Mouse (Mus musculus): ENCODE measurements around the gene Slc7a6os. TPM values are rescaled to one million over a fixed set of nuclear protein-coding genes. Genes with fewer than 3 reads are reported as not detected.

Gene Slc7a6os
- polyA plus RNA-seq (2015; fragmentation: Nextera tagmentation; extraction: Ambion mirVana): 25.5 and 26.3 TPM in 2 replicates

DNA sequence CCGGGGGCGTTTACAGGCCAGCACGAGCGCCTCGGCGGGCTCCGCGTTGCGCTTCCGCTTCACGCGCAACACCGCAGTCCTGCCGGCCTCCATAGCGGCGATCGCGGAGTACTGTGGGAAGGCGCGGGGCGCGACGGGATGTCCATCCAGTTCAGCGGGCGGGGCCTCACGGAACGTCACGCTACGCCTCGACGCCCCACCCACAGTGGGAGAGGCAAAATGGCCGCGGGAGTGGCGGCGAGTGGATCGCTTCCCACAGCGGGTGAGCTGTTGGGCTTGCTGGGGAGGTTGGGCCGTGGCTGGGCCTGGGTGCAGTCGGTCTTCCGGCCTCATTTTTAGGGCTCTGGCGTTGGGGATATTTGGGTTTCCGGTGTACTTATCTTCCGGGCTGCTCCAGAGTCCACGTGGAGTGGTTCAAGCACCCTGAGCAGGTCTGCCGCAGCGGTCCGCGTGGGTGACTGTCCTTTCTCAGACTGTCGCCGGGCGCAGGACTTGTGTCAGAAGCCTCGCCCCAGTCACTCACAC lies at the start of gene Slc7a6os, which contains the start of gene Prmt7:
Gene Slc7a6os (minus strand): TSS at position 115 of the 525 bp plus-strand sequence.
Gene Prmt7 (plus strand): TSS at position 116 of the 525 bp plus-strand sequence.
- Histone ChIP-seq H3K9me3 (replicated peaks; ENCODE audit: control insufficient read depth, low read length) (no peaks in the 10 kb centered on the region), H3K4me1 (ENCODE audit: control insufficient read depth, insufficient read depth, low read length) (peaks cover 8% of the 10 kb centered on the region), H3K4me3 (replicated peaks; ENCODE audit: low read length) (peak within 1 kb of the TSS; percentile 96), H3K9ac (ENCODE audit: low read length) (peak within 1 kb of the TSS; percentile 95), H3K4me2 (ENCODE audit: low read depth, low read length) (peak within 1 kb of the TSS; percentile 85), H3K27me3 (ENCODE audit: control insufficient read depth, insufficient read depth, low read length) (no peaks in the 10 kb centered on the region), H3K27ac (ENCODE audit: low read length) (peak within 1 kb of the TSS; percentile 89), H3K36me3 (ENCODE audit: control insufficient read depth, insufficient read depth, low read length) (peaks cover 6% of the 10 kb centered on the region; the same call in 1 of the 2 replicates)
- under 1% methylated on average over 52 of the region's 52 CpGs for WGBS
- ATAC-seq (ENCODE audit: insufficient read depth, low FRiP score): peak; percentile 99

- Histone ChIP-seq H3K27me3 (ENCODE audit: control insufficient read depth, insufficient read depth, low read length) (no peaks in the 10 kb centered on the region), H3K9me3 (replicated peaks; ENCODE audit: control insufficient read depth, low read length) (no peaks in the 10 kb centered on the region), H3K9ac (ENCODE audit: low read length) (no peak overlapping the region), H3K4me3 (replicated peaks; ENCODE audit: low read length) (no peak overlapping the region), H3K36me3 (ENCODE audit: control insufficient read depth, insufficient read depth, low read length) (no peaks in the 10 kb centered on the region; the same call in 1 of the 2 replicates), H3K4me2 (ENCODE audit: low read depth, low read length) (no peak overlapping the region), H3K27ac (ENCODE audit: low read length) (no peak overlapping the region), H3K4me1 (ENCODE audit: control insufficient read depth, insufficient read depth, low read length) (no peaks in the 10 kb centered on the region)
- 89% methylated on average over 10 of the region's 10 CpGs for WGBS
- ATAC-seq (ENCODE audit: insufficient read depth, low FRiP score): no peak
Observed at GRCm38 (mm10) chr8:106259579-106260255, 49.0 kb upstream of the Slc7a6os start.

GRCm38 (mm10) chr8:106258169-106258568 lies 47.4 kb upstream of the Slc7a6os start:
- H3K36me3 ChIP-seq (ENCODE audit: control insufficient read depth, insufficient read depth, low read length): no peaks in the 10 kb centered on the region; the same call in 1 of the 2 replicates
- H3K9ac ChIP-seq (ENCODE audit: low read length): no peak overlapping the region
- no peak overlapping the region for H3K27ac ChIP-seq (ENCODE audit: low read length)
- no peak overlapping the region for H3K4me3 ChIP-seq (replicated peaks; ENCODE audit: low read length)
- H3K27me3 ChIP-seq (ENCODE audit: control insufficient read depth, insufficient read depth, low read length): no peaks in the 10 kb centered on the region
- H3K9me3 ChIP-seq (replicated peaks; ENCODE audit: control insufficient read depth, low read length): no peaks in the 10 kb centered on the region
- 48% methylated on average over 1 of the region's 1 CpGs for WGBS
- no peak overlapping the region for H3K4me2 ChIP-seq (ENCODE audit: low read depth, low read length)
- H3K4me1 ChIP-seq (ENCODE audit: control insufficient read depth, insufficient read depth, low read length): no peaks in the 10 kb centered on the region
- ATAC-seq (ENCODE audit: insufficient read depth, low FRiP score): no peak

GRCm38 (mm10) chr8:106250186-106250585 lies 39.5 kb upstream of the Slc7a6os start:
- Histone ChIP-seq H3K9ac (ENCODE audit: low read length) (no peak overlapping the region), H3K27ac (ENCODE audit: low read length) (no peak overlapping the region), H3K36me3 (ENCODE audit: control insufficient read depth, insufficient read depth, low read length) (0 out of 2 replicates have a peak, but pooled peaks cover 3% of the 10 kb centered on the region), H3K27me3 (ENCODE audit: control insufficient read depth, insufficient read depth, low read length) (no peaks in the 10 kb centered on the region), H3K4me3 (replicated peaks; ENCODE audit: low read length) (no peak overlapping the region), H3K4me2 (ENCODE audit: low read depth, low read length) (no peak overlapping the region), H3K9me3 (replicated peaks; ENCODE audit: control insufficient read depth, low read length) (no peaks in the 10 kb centered on the region), H3K4me1 (ENCODE audit: control insufficient read depth, insufficient read depth, low read length) (no peaks in the 10 kb centered on the region)
- whole genome bisulfite sequencing: 59% methylated on average over 4 of the region's 4 CpGs
- no peak for ATAC-seq (ENCODE audit: insufficient read depth, low FRiP score)

DNA sequence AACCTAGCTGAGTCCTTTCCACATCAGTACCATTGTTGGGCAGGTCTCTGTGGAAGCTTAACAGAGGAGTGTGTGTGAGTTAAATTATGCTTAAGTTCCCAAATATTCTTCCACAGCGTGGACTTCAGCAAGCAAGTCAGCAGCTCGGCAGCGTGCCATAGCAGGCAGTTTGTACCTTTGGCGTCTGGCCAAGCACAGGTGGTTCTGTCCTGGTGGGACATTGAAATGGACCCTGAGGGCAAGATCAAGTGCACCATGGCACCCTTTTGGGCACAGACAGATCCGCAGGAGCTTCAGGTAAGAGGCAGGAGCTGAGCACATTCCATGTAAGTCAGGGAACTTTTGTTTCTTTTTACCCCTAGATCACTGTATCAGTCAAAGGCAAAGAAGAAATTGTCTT lies 26.4 kb upstream of the Slc7a6os start:
- Histone ChIP-seq H3K9ac (ENCODE audit: low read length) (no peak overlapping the region), H3K4me3 (replicated peaks; ENCODE audit: low read length) (no peak overlapping the region), H3K9me3 (replicated peaks; ENCODE audit: control insufficient read depth, low read length) (no peaks in the 10 kb centered on the region), H3K4me1 (ENCODE audit: control insufficient read depth, insufficient read depth, low read length) (no peaks in the 10 kb centered on the region), H3K27ac (ENCODE audit: low read length) (no peak overlapping the region), H3K27me3 (ENCODE audit: control insufficient read depth, insufficient read depth, low read length) (no peaks in the 10 kb centered on the region), H3K36me3 (ENCODE audit: control insufficient read depth, insufficient read depth, low read length) (0 out of 2 replicates have a peak, but pooled peaks cover 5% of the 10 kb centered on the region), H3K4me2 (ENCODE audit: low read depth, low read length) (no peak overlapping the region)
- no peak for ATAC-seq (ENCODE audit: insufficient read depth, low FRiP score)
- 86% methylated on average over 5 of the region's 5 CpGs for WGBS

DNA sequence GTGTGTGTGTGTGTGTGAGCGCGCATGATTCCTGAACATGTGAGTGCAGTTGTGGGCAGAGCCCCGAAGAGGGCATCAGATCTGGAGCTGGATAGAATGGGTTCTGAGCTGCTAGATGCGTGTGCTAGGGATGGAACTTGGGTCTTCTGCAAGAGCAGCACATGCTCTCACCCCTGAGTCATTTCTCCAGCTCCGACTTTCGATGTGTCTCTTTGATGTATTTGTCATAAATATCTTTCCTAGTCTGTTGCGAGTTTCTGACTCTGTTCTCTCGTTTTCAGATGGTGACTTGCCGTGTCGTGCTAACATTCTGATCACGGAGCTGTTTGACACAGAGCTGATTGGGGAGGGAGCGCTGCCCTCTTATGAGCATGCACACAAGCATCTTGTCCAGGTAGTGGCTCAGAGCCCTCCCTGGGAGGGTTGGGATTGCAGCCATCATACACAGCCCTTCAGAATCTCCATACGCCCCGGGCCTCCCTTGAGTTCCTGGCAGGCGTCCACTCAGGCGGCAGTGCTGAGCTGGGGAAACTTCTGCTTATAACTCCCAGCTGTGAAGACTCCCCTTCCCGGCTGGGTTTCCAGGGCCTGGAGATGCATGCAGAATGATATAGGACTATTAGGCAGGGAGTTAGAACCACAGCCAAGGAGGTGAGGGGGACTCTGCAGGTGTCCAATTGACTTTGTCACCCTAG lies 24.0 kb upstream of the Slc7a6os start:
- no peaks in the 10 kb centered on the region for H3K9me3 ChIP-seq (replicated peaks; ENCODE audit: control insufficient read depth, low read length)
- peak; percentile 56; the same call in 1 of the 2 replicates for ATAC-seq (ENCODE audit: insufficient read depth, low FRiP score)
- H3K27me3 ChIP-seq (ENCODE audit: control insufficient read depth, insufficient read depth, low read length): no peaks in the 10 kb centered on the region
- H3K27ac ChIP-seq (ENCODE audit: low read length): no peak overlapping the region
- H3K36me3 ChIP-seq (ENCODE audit: control insufficient read depth, insufficient read depth, low read length): 0 out of 2 replicates have a peak, but pooled peaks cover 5% of the 10 kb centered on the region
- no peaks in the 10 kb centered on the region for H3K4me1 ChIP-seq (ENCODE audit: control insufficient read depth, insufficient read depth, low read length)
- no peak overlapping the region for H3K9ac ChIP-seq (ENCODE audit: low read length)
- no peak overlapping the region for H3K4me3 ChIP-seq (replicated peaks; ENCODE audit: low read length)
- no peak overlapping the region for H3K4me2 ChIP-seq (ENCODE audit: low read depth, low read length)
- 77% methylated on average over 17 of the region's 17 CpGs for WGBS

DNA sequence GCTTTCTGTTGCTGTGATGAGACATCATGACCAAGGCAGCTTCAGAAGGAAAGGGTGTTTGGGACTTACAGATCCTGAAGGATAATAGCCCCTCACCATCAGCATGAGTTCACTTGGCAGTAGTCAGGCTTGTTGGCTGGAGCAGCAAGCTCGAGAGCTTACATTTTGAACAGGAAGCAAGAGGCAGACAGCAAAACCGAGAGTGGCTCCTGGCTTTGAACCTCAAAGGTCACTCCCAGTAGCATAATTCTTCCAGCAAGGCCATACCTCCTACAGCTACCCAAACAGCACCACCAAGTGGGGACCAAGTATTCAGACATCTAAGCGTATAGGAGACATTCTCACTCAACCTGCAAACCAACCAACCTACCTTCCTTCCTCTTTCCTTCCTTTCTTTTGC lies 22.0 kb upstream of the Slc7a6os start:
- Histone ChIP-seq H3K9ac (ENCODE audit: low read length) (no peak overlapping the region), H3K9me3 (replicated peaks; ENCODE audit: control insufficient read depth, low read length) (no peaks in the 10 kb centered on the region), H3K36me3 (ENCODE audit: control insufficient read depth, insufficient read depth, low read length) (0 out of 2 replicates have a peak, but pooled peaks cover 5% of the 10 kb centered on the region), H3K27ac (ENCODE audit: low read length) (no peak overlapping the region), H3K27me3 (ENCODE audit: control insufficient read depth, insufficient read depth, low read length) (no peaks in the 10 kb centered on the region), H3K4me1 (ENCODE audit: control insufficient read depth, insufficient read depth, low read length) (no peaks in the 10 kb centered on the region), H3K4me2 (ENCODE audit: low read depth, low read length) (no peak overlapping the region), H3K4me3 (replicated peaks; ENCODE audit: low read length) (no peak overlapping the region)
- 74% methylated on average over 3 of the region's 3 CpGs for WGBS
- no peak for ATAC-seq (ENCODE audit: insufficient read depth, low FRiP score)

DNA sequence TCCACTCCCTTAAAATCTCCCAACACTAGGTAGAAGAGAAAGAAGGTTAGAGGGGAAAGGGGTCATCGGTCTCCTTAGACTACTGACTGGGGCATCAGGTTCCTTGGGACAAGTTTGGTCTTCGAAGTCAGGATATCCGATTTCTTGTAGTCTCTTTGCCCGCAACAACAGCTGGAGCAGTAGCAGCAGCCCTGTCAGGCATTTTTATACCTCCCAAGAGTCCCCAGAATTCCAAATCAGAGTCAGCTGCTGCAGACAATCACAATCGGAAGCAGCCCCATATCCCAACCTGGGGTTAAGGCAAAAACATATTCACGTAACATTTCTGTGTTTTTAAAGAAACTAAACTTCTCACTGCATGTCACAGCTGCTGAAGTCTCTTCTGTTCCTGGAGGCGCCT lies 20.8 kb upstream of the Slc7a6os start:
- Histone ChIP-seq H3K4me3 (replicated peaks; ENCODE audit: low read length) (no peak overlapping the region), H3K27me3 (ENCODE audit: control insufficient read depth, insufficient read depth, low read length) (no peaks in the 10 kb centered on the region), H3K4me2 (ENCODE audit: low read depth, low read length) (no peak overlapping the region), H3K36me3 (ENCODE audit: control insufficient read depth, insufficient read depth, low read length) (no peaks in the 10 kb centered on the region), H3K4me1 (ENCODE audit: control insufficient read depth, insufficient read depth, low read length) (no peaks in the 10 kb centered on the region), H3K9me3 (replicated peaks; ENCODE audit: control insufficient read depth, low read length) (no peaks in the 10 kb centered on the region), H3K27ac (ENCODE audit: low read length) (no peak overlapping the region), H3K9ac (ENCODE audit: low read length) (no peak overlapping the region)
- ATAC-seq (ENCODE audit: insufficient read depth, low FRiP score): no peak
- 87% methylated on average over 7 of the region's 7 CpGs for WGBS

- H3K4me2 ChIP-seq (ENCODE audit: low read depth, low read length): no peak overlapping the region
- H3K9me3 ChIP-seq (replicated peaks; ENCODE audit: control insufficient read depth, low read length): no peaks in the 10 kb centered on the region
- H3K4me1 ChIP-seq (ENCODE audit: control insufficient read depth, insufficient read depth, low read length): no peaks in the 10 kb centered on the region
- no peaks in the 10 kb centered on the region for H3K27me3 ChIP-seq (ENCODE audit: control insufficient read depth, insufficient read depth, low read length)
- WGBS: 44% methylated on average over 9 of the region's 9 CpGs
- no peak overlapping the region for H3K4me3 ChIP-seq (replicated peaks; ENCODE audit: low read length)
- H3K9ac ChIP-seq (ENCODE audit: low read length): peak overlapping the region; percentile 35; the same call in 1 of the 2 replicates
- no peaks in the 10 kb centered on the region for H3K36me3 ChIP-seq (ENCODE audit: control insufficient read depth, insufficient read depth, low read length)
- no peak overlapping the region for H3K27ac ChIP-seq (ENCODE audit: low read length)
- no peak for ATAC-seq (ENCODE audit: insufficient read depth, low FRiP score)
Observed at GRCm38 (mm10) chr8:106226589-106226988, 15.9 kb upstream of the Slc7a6os start.
